Mouse (Mus musculus): Measurements from ENCODE around the gene Nedd9.
A peak's percentile ranks its signal among the peaks of the same experiment; 100 is the strongest.

Gene Nedd9

DNA sequence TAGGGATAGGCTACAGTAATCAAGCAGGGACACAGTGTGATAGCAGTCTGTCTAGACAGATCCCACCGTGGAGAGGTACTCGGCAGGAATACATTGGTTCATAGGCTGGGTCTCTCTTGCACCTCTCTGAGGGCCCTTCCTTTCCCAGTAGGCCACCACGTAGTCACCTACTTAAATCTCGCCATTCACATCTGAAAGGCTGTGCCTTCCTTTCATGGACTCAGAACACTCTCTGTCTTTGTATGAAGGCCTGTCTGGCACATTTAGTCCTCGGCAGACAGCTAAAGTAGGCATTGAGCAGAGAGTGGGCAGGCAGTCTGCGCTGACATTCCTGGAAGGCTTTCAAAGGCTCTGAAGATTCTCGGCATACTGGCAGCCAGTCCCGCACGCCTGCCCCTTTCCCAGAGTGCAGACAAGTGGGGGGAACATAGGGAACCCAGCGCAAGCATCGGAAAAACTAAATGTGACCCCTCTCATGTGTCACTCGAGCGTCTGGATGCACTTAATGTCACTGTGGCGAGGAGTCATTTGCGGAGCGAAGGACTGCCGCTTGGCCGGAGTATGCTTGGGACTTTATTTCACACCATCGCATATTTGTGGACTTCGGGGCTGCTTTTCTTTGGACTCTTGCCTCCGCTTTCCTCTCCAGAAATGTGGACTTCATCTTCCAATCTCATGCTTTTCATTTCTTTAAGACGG is 147.4 kb downstream of the Nedd9 start:
- peak; percentile 41 to 64 for DNase-seq

DNA sequence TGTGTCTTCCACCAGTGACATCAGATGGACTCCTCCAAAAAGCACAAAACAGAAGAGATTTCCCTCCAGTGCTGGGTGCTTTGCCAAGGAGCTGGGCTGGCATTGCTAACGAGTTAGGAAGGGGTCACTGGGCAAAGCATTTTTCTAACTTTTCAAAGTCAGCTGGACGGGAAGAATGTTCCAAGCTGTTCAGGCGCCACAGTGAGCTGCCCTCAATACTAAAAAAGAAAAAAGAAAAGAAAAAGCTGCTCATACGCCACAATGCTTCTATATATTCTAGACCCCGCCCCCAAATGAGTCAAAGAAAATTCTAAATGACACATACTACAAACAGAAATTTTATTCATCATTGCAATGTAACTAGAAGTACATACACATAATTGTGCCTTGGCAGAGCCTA is 148.0 kb downstream of the Nedd9 start:
- peak; percentile 75 to 83 for DNase-seq

DNA sequence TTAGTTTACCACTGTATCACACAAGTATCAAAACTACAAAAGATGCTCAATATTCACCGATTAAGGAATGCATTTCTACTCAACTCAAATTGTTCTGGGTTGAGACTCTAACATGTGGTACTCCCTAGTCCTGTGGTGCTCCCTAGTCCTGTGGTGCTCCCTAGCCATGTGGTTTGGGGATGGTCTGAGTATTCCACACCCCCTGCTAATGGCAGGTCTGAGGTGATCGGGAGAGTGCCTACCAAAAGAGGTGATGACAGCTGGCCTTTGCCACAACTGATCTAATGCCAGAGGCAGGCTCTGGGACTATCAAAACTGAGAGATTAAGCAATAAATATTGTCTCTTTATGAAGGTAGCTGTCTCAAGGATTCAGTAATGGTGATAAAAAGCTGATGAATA is 149.8 kb downstream of the Nedd9 start:
- DNase-seq: no peak

DNA sequence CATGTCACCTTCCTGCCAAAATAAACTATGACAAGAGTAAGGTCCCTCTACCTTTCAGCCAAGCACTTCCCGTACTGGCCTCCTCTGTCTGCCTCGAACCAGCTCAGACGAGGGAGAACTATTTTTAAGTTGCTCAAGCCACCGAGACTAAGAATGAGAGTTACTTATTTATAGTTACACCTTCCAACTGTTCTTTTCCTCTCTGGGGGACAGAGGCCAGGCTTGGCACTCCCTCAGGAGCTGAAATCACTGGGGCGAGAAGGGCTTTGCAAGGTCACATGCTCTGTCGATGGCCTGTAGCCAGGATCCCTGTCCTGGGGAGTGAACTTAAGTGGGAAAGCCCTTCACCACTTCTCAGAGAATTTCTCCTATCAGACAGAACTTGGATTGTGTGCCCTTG is 150.9 kb downstream of the Nedd9 start:
- DNase-seq: peak; percentile 95 to 97

DNA sequence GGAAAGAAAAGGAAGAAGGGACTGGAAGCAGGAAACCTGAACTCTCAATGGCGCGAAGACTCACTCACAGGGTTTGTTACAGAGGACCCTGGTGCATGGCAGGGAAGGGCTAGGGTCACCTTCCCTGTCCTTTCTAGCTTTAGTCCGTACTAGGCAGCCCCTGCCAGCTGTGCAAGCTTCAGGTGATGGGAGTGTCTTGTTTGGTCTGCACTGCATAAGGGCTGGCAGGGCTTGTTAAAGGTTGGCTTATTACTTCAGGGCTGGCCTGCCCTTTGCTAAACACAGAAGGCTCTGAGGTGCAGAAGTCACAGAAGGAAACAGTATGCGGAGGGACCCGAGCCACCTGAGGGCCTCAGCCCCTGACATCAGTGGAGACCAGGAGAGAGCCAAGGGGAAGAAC is 151.4 kb downstream of the Nedd9 start:
- peak; percentile 36 to 68 for DNase-seq

DNA sequence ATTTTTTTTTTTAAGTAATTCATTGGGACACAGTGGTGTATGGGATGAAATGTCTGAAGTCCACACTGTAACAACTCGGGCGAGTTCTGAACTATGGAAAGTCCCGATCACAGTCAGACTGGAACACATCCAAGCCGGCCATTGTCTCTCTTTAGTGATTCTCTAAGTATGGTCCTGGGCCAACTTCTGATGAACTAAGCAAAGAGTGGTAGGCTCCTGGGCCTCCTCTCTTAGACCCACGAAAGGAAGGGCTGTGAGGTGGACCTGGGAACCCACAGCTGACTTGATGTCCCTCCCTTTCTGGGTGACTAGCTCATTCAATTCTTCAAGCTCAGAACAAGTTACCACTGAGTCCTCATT is 152.5 kb downstream of the Nedd9 start:
- peak; percentile 81 to 83 for DNase-seq

DNA sequence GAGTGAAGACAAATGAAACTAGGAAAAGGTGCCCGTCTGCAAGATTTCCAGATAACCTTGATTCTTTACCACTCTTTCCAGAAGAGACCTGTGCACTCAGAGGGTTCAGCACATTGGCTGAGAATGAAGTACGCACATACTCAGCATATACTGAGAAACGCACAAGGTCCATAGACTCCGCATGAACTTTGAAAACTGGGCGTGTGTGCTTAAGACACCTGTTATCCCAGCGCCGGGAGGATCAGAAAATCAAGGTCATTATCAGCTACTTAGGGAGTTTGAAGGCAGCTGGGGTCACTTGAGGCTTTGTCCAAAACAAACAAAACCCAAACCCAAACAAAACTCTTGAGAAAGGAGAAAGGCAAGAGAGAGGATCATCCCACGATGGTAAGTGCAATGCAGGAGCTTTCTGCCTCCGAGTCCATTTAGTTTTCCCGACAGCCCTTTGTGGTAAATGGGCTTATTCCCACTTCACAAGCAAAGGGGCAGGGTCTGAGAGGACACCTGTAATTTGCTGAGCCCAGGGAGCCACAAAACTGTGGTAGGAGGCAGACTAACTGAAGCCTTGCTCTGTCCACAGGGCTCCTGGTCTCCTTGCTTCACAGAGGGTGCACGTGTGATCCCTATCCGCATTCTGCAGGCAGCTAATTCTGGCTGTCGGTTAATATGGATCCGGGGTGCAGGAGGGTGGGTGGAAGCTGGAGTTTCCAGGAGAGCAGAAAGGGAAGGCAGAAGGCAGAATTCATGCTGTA is 153.1 kb downstream of the Nedd9 start:
- peak in 1 of 2 experiments; percentile 25 for DNase-seq

DNA sequence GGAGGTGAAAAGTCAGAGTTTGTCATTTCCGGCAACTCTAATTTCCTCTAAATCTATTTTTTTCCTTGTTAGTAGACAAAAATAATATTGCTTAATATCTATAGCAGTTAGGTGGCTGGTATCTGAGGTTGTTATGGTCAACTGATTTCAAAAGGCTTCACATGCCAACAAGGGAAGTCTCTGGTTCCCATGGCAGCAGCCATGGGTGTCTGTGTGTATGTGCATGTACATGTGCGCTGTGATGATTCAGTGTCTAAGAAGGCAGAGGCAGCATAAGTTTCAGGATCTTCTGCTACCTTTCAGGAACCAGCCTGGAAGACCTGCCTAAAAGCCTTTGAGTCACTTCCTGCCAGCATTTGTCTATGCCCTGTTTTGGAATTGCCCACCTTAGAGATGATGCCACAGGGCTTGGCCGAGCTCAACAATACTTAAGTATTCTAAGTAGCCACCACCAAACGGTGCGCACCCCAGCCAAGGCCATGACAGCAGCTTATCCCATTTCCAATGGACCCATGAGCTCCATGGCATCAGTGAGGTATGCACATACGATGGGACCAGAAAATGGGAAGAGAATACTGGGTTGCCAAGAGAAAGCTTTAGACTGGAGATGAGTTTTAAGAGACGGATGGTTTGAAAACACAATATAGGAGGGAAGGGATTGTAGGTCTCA is 155.4 kb downstream of the Nedd9 start:
- DNase-seq: no peak

DNA sequence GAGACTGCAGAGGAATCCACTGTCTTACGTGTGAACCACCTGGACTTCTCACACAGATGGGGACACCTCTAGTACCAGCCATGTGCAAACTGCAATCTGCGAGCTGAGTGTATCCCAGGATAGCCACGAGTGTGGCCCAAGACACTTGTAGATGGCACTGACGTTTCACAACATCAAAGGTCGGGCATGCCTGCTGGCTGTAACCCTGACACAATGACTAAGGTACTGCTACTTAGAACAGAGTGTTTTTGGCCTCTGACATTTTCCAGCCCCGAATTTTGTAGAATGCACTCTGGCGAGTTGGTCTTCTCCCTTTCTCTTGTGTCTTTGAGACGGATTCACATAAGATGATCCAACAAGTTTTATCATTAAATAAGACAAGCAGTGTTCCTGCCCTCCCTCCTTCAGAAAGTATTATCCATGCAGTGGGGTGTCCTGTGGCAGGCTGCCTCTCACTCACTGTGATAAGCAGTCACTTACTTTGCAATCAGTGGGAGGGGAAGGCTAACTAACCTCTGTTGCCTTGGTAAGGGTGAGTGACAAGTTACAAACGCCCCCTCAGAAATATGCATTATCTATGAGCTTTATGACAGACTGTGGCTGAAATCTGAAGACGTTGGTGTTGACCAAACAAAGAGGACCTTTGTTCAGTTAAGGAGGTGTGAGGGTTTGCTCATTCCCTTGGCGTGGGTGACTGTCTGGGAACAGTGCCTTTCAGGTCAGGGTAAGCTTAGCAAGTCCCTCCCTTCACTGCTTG is 156.4 kb downstream of the Nedd9 start:
- no peak for DNase-seq

DNA sequence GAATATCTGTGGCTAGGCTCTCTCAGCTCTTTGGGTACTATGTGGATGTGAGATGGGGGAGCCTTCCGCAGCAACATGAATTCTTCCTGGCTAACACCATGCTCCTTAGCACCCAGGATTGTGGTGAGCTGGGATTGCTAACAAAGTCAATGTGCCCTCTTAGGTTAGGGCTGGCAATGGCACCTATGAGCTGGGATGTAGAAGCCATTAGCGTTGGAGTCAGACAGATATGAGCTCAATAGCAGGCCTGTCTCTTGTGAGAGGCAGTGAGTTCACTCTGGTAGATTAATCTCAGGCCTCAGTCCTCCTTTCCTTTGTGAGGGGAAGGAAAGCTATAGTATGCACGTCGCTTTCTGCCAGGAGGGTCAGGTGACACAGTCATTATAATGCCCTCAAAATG is 157.1 kb downstream of the Nedd9 start:
- DNase-seq: no peak

DNA sequence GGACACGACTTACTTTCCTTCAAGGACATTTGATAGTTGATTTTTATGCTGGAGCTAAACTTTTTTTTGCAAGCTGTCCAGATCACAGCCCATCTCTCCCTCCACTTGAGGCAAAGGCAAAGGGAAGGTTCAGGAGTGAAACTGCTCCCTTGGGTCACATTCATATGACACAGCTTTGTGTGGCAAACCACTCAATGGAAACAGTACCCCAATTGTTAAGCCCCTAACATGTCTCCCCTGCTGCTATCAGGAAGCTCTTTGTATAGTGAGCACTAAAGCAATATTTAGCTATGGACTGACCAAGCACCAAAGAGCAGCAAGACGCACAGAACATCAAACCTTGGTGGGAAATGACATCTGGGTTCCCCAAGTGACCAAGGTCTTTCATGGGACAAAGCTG is 158.7 kb downstream of the Nedd9 start:
- no peak for DNase-seq

DNA sequence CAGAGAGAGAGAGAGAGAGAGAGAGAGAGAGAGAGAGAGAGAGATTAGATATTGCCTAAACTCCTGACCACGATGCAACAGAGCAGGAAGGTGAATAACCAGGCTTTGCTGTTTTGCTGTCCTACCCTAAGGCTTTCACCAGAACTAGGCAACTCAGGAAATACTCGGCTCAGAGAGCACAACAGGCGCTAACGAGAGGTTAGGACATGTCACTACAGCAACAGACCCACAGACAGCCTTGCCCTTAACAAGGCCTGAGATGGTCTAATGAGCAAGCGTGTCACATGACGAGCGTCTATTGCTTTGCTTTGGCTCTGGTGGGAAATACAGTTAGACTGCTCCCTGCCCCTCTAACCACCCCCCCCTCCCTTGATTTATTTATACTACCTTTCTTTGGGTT is 159.6 kb downstream of the Nedd9 start:
- peak in 1 of 2 experiments; percentile 67 for DNase-seq

DNA sequence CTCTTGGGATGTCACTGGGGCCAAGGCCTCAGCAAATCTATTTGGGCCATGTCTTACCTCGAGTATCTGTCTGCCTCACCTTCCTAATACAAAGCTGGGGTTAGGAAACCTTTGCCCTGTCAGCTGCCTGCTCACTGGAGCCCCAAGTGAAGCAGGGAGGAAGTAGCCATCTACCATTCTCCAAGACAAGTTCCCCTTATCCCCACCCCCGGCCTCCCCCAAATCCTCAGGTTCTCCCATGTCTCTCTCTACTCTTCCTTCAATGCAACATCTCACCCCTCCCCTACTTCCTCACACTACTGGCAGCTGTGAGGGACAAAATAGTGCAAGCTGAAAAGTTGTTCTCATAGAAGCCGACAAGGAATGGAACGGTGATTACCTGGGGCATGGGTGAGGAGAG is 161.0 kb downstream of the Nedd9 start:
- no peak for DNase-seq

DNA sequence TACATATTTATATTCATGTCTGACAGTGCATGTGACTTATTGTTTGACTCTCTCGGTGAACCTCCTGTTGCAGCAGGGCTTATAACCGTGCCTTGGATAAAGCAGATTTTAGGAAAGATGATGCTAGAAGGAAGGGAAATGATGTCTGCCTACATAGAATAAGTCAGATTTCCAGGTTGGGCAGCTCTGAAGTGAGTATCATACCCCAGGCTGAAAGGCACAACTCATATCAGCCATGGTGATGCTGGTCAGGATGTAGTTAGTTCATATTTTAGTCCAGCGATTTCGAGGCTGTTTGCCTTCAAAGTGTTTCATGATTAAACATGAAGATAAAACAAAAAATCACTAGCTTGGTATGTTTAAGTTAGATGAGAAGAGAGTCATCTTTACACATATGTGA is 161.8 kb downstream of the Nedd9 start:
- no peak for DNase-seq

DNA sequence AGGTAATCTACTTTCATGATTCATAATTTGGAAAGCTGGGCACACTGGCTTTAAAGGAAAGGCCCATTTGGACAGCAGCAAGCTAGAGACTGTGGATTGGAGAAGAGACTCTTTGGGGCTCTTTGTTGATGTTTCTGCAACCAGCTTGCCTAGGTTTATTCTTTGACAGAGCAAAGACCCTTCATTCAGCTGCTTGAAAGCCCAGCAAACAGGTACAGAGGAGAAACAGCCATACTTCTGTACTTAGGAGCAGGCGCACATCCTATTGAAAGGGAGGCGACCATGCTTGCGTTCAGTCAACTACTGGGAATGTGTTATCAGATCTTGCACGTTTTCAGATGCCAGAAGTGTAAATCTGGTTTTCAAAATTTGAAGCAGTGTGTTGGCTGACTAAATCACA is 162.5 kb downstream of the Nedd9 start:
- no peak for DNase-seq

DNA sequence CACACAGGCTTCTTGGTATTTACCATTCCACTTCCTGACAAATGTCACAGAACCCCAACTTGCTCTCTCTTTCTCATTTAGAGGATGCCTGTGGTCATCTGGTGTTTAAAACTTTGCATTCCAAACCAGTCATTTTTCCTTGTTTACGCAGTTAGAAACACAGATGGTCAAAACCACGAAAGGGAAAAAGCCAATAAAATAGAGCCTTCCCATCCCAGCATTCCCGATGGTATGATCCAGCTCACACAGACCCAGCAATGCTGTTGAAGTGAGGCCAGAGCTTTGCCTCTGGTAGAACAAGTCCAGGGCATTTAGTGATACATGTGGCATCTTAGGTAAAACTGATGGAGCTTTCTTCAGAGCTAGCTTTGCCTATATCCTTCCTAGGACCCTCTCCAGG is 165.7 kb downstream of the Nedd9 start:
- no peak for DNase-seq

DNA sequence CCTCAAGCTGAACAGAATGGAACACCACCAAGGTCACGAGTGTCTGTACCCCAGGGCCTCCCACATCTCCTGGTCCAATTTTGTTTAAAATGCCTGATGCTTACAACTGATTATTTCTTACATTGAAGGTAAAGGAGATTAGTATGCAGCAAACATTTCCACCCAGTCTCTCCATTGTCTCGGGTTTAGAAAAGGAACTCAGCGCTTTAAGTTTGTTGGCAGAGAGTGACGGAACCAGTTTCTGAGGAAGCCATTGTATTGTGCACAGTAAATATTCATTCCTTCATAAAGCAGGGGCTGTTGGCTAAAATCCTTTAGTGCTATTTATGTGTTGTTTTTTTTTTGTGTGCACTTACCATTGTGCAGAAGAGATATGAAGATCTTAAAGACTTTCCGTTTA is 166.4 kb downstream of the Nedd9 start:
- no peak for DNase-seq

DNA sequence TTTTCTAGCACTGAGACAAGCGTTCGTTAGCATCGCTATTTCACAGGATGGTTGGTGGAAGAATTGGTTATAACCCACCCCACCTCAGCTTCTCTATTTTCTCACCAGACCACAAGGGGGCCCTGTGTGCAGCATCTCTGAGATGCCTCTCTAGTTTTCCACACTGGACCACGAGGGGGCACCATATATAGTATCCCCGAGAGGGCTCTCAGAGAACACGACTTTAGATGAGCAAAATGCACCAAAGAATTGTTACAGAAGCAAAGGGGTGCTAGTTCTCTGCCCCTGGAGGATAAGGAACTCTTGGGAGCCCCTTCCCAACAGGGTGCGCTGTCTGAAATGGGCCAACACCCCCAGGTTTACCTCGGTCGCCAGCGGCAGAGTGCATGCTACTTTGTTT is 184.4 kb downstream of the Nedd9 start:
- DNase-seq: peak; percentile 84 to 94

DNA sequence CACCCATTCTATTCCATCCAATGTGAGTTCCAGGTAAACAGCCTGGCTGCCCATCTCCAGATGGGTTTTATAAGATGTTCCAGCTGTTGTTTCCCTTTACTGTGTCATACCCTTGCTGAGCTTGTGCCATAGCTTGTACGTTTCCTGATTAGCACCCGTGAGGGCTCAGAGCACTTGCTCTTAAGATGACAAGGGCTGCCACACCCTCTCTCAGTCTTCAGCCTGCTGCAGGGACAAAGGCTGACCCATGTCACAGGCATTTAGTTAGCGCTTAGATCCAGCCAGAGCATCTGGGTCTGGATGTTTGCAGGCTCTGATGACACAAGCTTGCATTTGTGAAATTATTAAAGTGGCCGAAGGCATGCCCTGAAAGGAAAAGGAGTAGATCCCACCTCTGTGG is 187.1 kb downstream of the Nedd9 start:
- DNase-seq: no peak

DNA sequence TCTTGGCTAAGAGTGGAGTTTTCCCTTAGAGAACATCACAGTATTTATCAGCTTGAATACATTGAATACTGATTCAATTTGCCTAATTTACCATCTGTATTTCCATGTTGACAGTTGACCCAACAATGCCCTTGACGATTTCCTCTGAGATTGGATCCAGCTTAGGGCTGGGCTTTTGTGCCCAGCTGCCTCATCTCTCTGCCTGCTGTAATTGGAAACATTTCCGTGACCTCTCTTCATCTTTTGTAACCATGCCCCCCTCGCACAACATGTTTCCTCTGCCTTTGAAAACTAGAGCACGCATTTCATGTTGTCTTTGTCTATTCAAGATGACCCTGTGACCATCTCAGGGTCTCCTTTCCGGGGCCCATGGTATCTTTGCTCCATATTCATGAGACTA is 188.2 kb downstream of the Nedd9 start:
- DNase-seq: no peak

DNA sequence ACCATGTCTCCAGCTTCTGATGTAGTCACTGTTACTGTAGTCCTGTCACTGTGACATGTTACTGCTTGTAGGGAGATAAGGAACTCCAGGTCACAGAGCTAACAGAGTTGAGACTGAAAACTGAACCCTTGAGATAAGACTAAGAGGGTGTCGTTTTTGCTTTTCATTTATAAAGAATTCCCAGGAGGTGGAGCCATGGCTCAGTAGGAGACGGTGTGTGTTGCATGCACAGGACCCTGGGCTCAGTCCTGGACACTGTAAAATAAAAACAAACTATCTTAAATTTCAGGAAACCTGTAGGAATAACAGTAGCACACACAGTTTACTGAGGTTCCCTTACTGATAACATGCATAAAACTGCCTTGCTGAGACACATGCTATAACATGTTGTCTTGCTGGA is 188.6 kb downstream of the Nedd9 start:
- DNase-seq: no peak

DNA sequence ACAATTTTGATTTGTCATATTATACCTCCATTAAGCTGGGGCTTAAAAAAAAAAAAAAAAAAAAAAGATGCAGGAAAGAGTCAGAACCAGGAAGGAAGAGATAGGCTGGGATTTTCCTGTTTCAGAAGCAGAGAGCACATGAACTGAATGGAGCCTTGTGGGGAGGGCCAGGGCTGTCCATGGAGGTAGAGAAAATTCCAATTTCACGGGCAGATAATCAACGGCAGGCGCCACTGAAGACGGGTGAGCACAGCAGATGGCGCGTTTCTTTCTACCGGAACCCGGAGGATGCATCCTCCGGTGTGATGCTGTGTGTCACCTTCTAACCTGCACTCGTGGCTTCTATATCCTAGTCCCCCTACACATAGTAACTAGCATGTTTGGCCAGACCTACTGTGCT is 190.8 kb downstream of the Nedd9 start:
- DNase-seq: no peak

DNA sequence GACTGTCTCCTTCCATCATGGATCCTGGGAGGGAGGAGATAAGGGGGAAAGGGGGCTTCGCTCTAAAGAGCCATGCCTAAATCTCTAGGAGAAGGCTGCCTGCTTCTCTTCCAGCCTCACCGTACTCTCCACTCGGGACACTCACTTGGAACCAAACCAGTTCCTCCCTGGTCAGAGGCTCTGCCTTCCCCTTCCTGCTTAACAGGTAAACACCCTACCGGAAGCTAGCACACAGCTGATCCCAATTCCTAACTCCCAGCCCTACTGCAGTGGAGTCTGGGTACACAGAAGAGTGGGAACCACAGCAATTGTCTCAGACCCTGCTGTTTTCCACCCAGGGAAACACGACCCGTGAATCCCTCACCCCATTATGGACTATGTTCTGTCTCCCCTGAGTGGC is 191.3 kb downstream of the Nedd9 start:
- peak; percentile 15 to 49 for DNase-seq

Data from kidney, postnatal 25 days (tissue).